Mouse (Mus musculus) megakaryocyte, embryonic 14.5 days (primary cell): ENCODE results near the gene Spice1. TPM values are rescaled to one million over a fixed set of nuclear protein-coding genes. Genes with fewer than 3 reads are reported as not detected.

Experiments used
- H3K27me3 ChIP-seq: replicated peaks from 2 replicates; pipeline ENCODE3; 2012; ENCODE audit warnings: inconsistent platforms
- H3K36me3 ChIP-seq: replicated peaks from 2 replicates; pipeline ENCODE3; 2012; ENCODE audit warnings: low read length, inconsistent platforms, mixed read lengths
- H3K4me1 ChIP-seq: 2 replicates; pipeline ENCODE4 v1.6.1; 2012; ENCODE audit warnings: inconsistent platforms
- H3K4me3 ChIP-seq: replicated peaks from 2 replicates; pipeline ENCODE3; 2012; ENCODE audit warnings: moderate library complexity, mild to moderate bottlenecking, inconsistent platforms
- H3K9me3 ChIP-seq: 2 replicates; pipeline ENCODE4 v1.6.1; 2012; ENCODE audit warnings: inconsistent platforms
- FLI1 ChIP-seq: IDR thresholded peaks from 2 replicates; pipeline ENCODE4 v1.6.1; 2012; ENCODE audit warnings: low read length, inconsistent platforms, mixed read lengths
- GATA1 ChIP-seq: IDR thresholded peaks from 3 replicates; pipeline ENCODE4 v1.6.1; 2012; ENCODE audit warnings: mixed read lengths, low read length, inconsistent platforms, borderline replicate concordance
- polyA plus RNA-seq: library from polyadenylated mRNA; stranded (reverse); fragments of >175 nt; gene quantifications from 2 replicates; pipeline ENCODE4 v1.2.3, GENCODE M21; 2012; ENCODE audit warnings: low replicate concordance; ENCODE audit not compliant: insufficient read depth

Gene Spice1
- polyA plus RNA-seq, 1 experiment = 2.9 TPM

DNA sequence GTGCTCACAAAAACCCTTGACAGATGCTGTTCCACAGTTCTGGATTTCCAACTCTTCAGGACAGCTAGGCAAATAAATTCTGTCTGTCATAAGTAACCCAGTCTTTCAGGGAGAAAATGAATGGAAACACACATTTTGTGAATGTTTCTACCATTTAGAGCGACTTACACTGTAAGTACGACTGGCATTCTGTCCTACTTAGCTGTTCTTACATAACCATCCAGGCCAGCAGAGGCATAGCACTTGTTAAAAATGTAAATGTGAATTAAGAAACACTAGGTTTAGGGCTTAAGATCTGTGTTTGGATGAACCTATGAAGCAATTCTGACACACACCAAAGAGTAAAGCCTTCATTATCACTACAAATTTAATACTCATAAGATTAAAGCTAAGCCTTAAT, 61.4 kb downstream of the Spice1 start:
- no peaks in the 10 kb centered on the region for H3K27me3 ChIP-seq

DNA sequence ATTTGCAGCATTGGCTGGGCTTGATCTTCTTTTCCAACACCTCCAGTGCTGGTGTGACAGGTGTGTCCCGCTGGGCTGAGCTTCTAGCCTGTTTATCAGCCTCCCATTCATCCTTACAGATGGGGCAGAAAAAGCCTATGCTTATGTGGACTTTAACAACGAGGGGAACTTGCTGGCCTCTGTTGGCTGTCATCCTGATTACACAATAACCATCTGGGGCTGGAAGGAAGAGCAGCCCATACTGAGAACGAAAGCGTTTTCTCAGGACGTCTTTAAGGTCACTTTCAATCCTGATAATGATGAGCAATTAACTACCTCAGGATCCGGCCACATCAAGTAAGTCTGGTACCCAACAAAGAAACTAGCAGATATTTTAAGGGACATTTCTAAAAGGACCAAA, 63.3 kb downstream of the Spice1 start:
- Histone ChIP-seq H3K4me3 (no peak overlapping the region), H3K4me1 (no peaks in the 10 kb centered on the region), H3K27me3 (no peaks in the 10 kb centered on the region), H3K9me3 (no peaks in the 10 kb centered on the region), H3K36me3 (no peaks in the 10 kb centered on the region)
- TF ChIP-seq FLI1 (no peak), GATA1 (no peak)

More for the DNA sequence above, 61.4 kb downstream of the Spice1 start:
- no peaks in the 10 kb centered on the region for H3K36me3 ChIP-seq
- peaks cover 7% of the 10 kb centered on the region for H3K9me3 ChIP-seq
- no peak overlapping the region for H3K4me3 ChIP-seq
- TF ChIP-seq FLI1 = no peak
- TF ChIP-seq GATA1 = no peak
- H3K4me1 ChIP-seq = no peaks in the 10 kb centered on the region

DNA sequence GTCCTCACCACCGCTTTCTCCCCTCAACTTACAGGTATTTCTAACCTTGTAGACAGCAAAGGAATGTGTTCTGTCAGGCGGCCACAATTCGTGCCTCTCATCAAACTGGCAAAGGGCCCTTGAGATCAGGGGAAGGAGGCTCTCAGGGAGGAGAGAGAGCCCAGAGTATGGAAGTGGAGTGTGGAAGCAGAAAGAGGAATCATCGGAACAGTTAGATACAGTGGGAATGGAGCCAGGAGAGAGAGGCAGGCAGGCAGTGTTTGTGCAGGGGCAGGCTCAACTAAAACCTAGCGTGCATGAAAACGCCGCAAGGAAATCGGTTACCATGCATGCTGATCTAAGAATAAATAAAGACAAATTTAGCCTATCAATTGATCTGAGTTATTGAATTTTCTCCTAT, 70.7 kb downstream of the Spice1 start:
- Histone ChIP-seq H3K27me3 (no peaks in the 10 kb centered on the region), H3K4me1 (peaks cover 3% of the 10 kb centered on the region), H3K9me3 (0 out of 2 replicates have a peak, but pooled peaks cover 2% of the 10 kb centered on the region), H3K4me3 (no peak overlapping the region), H3K36me3 (no peaks in the 10 kb centered on the region)
- TF ChIP-seq GATA1 = no peak
- no peak for TF ChIP-seq FLI1

DNA sequence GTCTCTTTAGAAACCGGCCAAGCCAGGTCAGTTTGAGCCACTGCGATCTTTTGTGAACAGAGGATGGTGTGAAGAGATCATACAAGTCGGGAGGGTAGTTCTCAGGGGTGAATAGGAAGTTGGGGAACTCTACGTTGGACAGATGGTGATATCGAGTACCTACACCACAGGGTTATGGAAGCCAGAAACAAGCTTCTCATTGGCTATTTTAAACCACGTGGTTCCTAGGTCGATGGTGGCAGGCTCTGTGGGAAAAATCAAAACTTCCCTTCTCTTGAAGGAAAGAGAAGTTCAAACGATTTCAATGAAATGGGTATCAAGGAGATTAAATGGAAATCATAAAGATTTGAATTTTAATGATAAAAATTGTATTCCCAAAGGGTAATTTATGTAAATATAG, 74.8 kb downstream of the Spice1 start:
- TF ChIP-seq FLI1 (no peak), GATA1 (no peak)

DNA sequence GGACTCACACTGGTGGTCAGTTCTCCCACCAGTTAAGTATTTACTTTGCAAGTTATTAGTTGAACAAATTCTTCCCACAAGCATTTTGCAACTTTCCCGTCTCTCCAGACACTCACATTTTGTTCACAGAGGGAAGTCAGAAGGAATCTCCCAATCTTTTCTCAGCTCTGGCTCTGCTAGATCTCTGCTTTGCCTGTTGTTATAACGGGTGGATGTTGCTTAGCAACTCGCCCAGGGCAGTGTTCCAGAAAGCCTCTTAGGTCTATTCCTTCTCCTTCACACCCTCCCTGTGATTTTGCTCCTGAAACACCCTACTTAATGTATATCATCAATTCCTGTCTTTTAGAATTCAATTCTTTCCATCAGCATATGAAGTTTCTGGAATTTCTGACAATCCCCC, 76.6 kb downstream of the Spice1 start:
- TF ChIP-seq GATA1 (no peak), FLI1 (no peak)
- H3K9me3 ChIP-seq = no peaks in the 10 kb centered on the region
- H3K27me3 ChIP-seq = no peaks in the 10 kb centered on the region
- H3K4me1 ChIP-seq = peaks cover 3% of the 10 kb centered on the region
- no peak overlapping the region for H3K4me3 ChIP-seq
- H3K36me3 ChIP-seq = no peaks in the 10 kb centered on the region

More for the DNA sequence above, 74.8 kb downstream of the Spice1 start:
- no peaks in the 10 kb centered on the region for H3K27me3 ChIP-seq
- H3K4me3 ChIP-seq = no peak overlapping the region
- no peaks in the 10 kb centered on the region for H3K36me3 ChIP-seq
- H3K4me1 ChIP-seq = peaks cover 3% of the 10 kb centered on the region
- H3K9me3 ChIP-seq = 0 out of 2 replicates have a peak, but pooled peaks cover 2% of the 10 kb centered on the region

DNA sequence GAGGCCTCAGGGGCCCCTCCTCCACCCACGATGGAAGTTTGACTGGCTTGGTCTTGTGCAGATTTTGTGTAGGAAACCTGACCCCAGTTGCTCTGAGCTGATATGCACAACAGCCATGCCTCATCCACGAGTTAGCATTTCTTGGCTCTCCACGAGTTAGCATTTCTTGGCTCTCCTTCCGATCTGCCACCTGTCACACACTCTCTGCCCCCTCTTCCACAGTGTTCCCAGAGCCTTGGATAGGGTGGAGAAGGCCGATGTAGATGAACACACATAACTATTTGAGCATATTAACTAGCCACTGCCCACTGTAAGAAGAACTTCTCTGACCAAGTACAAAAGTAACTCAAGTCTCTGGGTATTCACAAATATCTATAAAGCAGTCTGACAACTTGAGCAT, 81.5 kb downstream of the Spice1 start:
- no peaks in the 10 kb centered on the region for H3K36me3 ChIP-seq
- no peaks in the 10 kb centered on the region for H3K27me3 ChIP-seq
- no peaks in the 10 kb centered on the region for H3K9me3 ChIP-seq
- H3K4me1 ChIP-seq = no peaks in the 10 kb centered on the region
- no peak overlapping the region for H3K4me3 ChIP-seq
- TF ChIP-seq GATA1 (no peak), FLI1 (no peak)

DNA sequence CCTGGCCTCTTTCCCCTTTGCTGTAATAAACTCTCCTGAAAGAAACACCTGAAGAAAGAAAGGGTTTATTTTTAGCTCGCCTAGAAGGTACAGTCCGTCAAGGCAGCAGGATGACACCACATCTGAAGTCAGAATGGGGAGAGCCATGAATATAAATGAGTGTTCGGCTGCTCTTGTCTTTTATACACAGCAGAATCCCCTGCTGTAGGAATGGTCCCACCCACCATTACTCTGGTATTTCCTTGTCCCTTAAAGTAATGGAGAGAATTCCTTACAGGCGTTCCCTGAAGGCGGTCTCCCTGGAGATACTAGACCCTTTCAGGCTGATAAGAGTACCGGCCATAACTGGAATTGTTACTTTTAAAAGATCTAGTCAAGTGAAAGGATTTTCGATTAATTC, 83.1 kb downstream of the Spice1 start:
- Histone ChIP-seq H3K36me3 (no peaks in the 10 kb centered on the region), H3K4me3 (no peak overlapping the region), H3K27me3 (no peaks in the 10 kb centered on the region), H3K9me3 (no peaks in the 10 kb centered on the region), H3K4me1 (no peaks in the 10 kb centered on the region)
- no peak for TF ChIP-seq GATA1

DNA sequence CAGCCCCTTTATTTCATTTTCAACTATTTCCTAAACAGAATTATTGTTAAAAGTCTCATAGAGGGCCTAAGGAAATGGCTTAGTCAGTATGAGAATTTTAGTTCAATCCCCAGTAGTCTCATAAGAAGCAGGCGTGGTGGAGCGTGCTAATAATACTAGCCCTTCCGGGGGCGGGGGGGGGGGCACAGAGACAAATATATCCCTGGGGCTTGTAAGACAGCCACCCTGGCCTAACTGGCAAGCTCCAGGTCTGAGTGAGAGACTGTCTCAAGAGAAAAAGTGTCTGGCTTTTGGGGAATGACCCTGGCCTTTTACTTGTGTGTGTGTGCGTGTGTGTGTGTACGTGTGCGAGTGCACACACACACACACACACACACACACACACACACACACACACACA, 88.0 kb downstream of the Spice1 start:
- H3K4me1 ChIP-seq = no peaks in the 10 kb centered on the region
- no peaks in the 10 kb centered on the region for H3K27me3 ChIP-seq
- no peak overlapping the region for H3K4me3 ChIP-seq
- H3K36me3 ChIP-seq = no peaks in the 10 kb centered on the region
- TF ChIP-seq GATA1 = no peak
- TF ChIP-seq FLI1 = no peak
- H3K9me3 ChIP-seq = no peaks in the 10 kb centered on the region

DNA sequence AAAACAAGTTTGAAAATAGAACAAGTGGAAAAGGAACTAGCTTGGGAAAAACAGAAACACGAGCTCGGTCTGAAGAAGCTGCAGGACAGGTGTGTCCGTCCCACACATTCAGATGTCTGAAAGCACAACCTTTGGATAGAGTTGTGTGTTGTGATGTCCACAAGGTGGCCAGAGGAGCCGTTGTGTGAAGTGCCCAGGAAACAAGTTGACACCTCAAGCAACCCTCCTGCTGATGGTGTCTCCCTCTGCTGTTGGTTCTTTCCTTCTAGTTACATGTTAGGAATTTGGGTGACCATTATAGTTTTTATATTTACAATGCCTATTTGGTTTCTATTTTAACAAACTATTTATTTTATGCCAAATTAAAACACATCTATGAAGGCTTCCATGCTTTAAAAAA, 88.6 kb downstream of the Spice1 start:
- H3K4me3 ChIP-seq = no peak overlapping the region
- no peaks in the 10 kb centered on the region for H3K27me3 ChIP-seq
- TF ChIP-seq GATA1 (no peak), FLI1 (no peak)
- no peaks in the 10 kb centered on the region for H3K9me3 ChIP-seq
- H3K36me3 ChIP-seq = no peaks in the 10 kb centered on the region
- no peaks in the 10 kb centered on the region for H3K4me1 ChIP-seq

Other genes starting within 250 kb of the Spice1 start
- 0.77 and 3.0 TPM in 2 replicates for gene Atp6v1a, start 207.4 kb upstream of the Spice1 start, polyA plus RNA-seq
- gene Naa50, start 207.3 kb upstream of the Spice1 start, polyA plus RNA-seq = 1.1 and 6.5 TPM in 2 replicates
- 0.88 and 0.89 TPM in 2 replicates for gene Usf3, start 173.9 kb upstream of the Spice1 start, polyA plus RNA-seq
- gene Sidt1, start 13.9 kb upstream of the Spice1 start, polyA plus RNA-seq = not detected in 2 replicates
- not detected in 2 replicates for gene Cfap44, start 47.7 kb downstream of the Spice1 start, polyA plus RNA-seq
- gene Boc, start 211.8 kb downstream of the Spice1 start, polyA plus RNA-seq = not detected in 2 replicates